Mouse (Mus musculus) forebrain, embryonic 14.5 days (tissue): ENCODE results near the gene Gm28042. TPM values are rescaled to one million over a fixed set of nuclear protein-coding genes. Genes with fewer than 3 reads are reported as not detected.

Experiments
- ATAC-seq: fragments of 200-750 bp; cut with Nextera tagmentation; 2 replicates; pipeline ENCODE4 v1.8.0; 2017; ENCODE audit warnings: mild to moderate bottlenecking, moderate library complexity
- DNase-seq: peaks from one replicate; pipeline ENCODE4 v3.0.0-alpha.2; 2015; ENCODE audit warnings: low spot score
- H3K27ac ChIP-seq: fragments of 300-500 bp; sonication (generic); 2 replicates; pipeline ENCODE4 v1.5.1; 2014; ENCODE audit warnings: low read depth, mild to moderate bottlenecking, control low read depth, low read length, moderate library complexity
- H3K27me3 ChIP-seq: fragments of 300-500 bp; sonication (generic); replicated peaks from 2 replicates; pipeline ENCODE4 v1.6.1; 2014; ENCODE audit warnings: low read length, control low read depth, mixed read lengths; ENCODE audit not compliant: control insufficient read depth, insufficient read depth
- H3K36me3 ChIP-seq: fragments of 300-500 bp; sonication (generic); 2 replicates; pipeline ENCODE4 v1.6.1; 2014; ENCODE audit warnings: low read length, control low read depth; ENCODE audit not compliant: control insufficient read depth, insufficient read depth
- H3K4me1 ChIP-seq: fragments of 300-500 bp; sonication (generic); 2 replicates; pipeline ENCODE4 v1.6.1; 2014; ENCODE audit warnings: antibody characterized with exemption, low read length, control low read depth; ENCODE audit not compliant: control insufficient read depth, insufficient read depth
- H3K4me2 ChIP-seq: fragments of 300-500 bp; sonication (generic); 2 replicates; pipeline ENCODE4 v1.6.1; 2014; ENCODE audit warnings: mild to moderate bottlenecking, control low read depth, low read length
- H3K4me3 ChIP-seq: fragments of 300-500 bp; sonication (generic); 2 replicates; pipeline ENCODE4 v1.5.1; 2014; ENCODE audit warnings: low read depth, low read length, control low read depth
- H3K9ac ChIP-seq: fragments of 300-500 bp; sonication (generic); 2 replicates; pipeline ENCODE4 v1.6.1; 2014; ENCODE audit warnings: mild to moderate bottlenecking, low read length, control low read depth, moderate library complexity
- H3K9me3 ChIP-seq: fragments of 300-500 bp; sonication (generic); replicated peaks from 2 replicates; pipeline ENCODE4 v1.6.1; 2016; ENCODE audit warnings: low read length, control low read depth, mixed read lengths; ENCODE audit not compliant: control insufficient read depth
- WGBS: fragments of 180-500 bp; shearing (Covaris S2); extraction: QIAGEN DNeasy Blood & Tissue Kit; methylation state at CpG from one replicate; pipeline ENCODE4 v1.1.7; 2014; 5-methylcytosine and 5-hydroxymethylcytosine counted together
- polyA plus RNA-seq: library from polyadenylated mRNA; unstranded; fragments of >200 nt; fragmentation: Nextera tagmentation; extraction: Ambion mirVana; gene quantifications from 2 replicates; pipeline ENCODE4 v1.2.1, GENCODE M21; 2014

Gm28042 gene
- polyA plus RNA-seq: 1.9 and 4.2 TPM in 2 replicates

GRCm38 (mm10) chr2:120026984-120027949 lies at the start of gene Gm28042, which contains the start of gene Jmjd7:
Gene Gm28042 (plus strand): TSS chr2:120027493.
Gene Jmjd7 (plus strand): TSS chr2:120027483.
- ATAC-seq (peak; percentile 95), DNase-seq (peak; percentile 92)
- H3K9ac ChIP-seq: peak within 1 kb of the TSS; percentile 73
- peak within 1 kb of the TSS; percentile 79 for H3K4me2 ChIP-seq
- H3K4me3 ChIP-seq: peak within 1 kb of the TSS; percentile 72
- 6% methylated on average over 50 of the region's 50 CpGs for WGBS
- peaks cover 11% of the 10 kb centered on the region for H3K4me1 ChIP-seq
- H3K36me3 ChIP-seq: peaks cover 39% of the 10 kb centered on the region
- no peaks in the 10 kb centered on the region for H3K9me3 ChIP-seq
- peak within 1 kb of the TSS; percentile 85 for H3K27ac ChIP-seq
- no peaks in the 10 kb centered on the region for H3K27me3 ChIP-seq

- WGBS: 82% methylated on average over 7 of the region's 7 CpGs
- no peaks in the 10 kb centered on the region for H3K4me1 ChIP-seq
- H3K9ac ChIP-seq: no peak overlapping the region
- no peak overlapping the region for H3K4me3 ChIP-seq
- peaks cover 11% of the 10 kb centered on the region; the same call in 1 of the 2 replicates for H3K36me3 ChIP-seq
- H3K27me3 ChIP-seq: no peaks in the 10 kb centered on the region
- no peaks in the 10 kb centered on the region for H3K9me3 ChIP-seq
- no peak overlapping the region for H3K27ac ChIP-seq
- DNase-seq (no peak), ATAC-seq (no peak)
- no peak overlapping the region for H3K4me2 ChIP-seq
These were observed 46.8 kb upstream of the Gm28042 start for GRCm38 (mm10) chr2:119980343-119980986.

GRCm38 (mm10) chr2:119981631-119982030 lies 45.7 kb upstream of the Gm28042 start:
- no peak for ATAC-seq
- WGBS: 79% methylated on average over 2 of the region's 2 CpGs
- no peak overlapping the region for H3K27ac ChIP-seq

GRCm38 (mm10) chr2:119985871-119986270 lies 41.4 kb upstream of the Gm28042 start:
- no peak for DNase-seq
- WGBS: 68% methylated on average over 8 of the region's 8 CpGs

More at GRCm38 (mm10) chr2:119981631-119982030, 45.7 kb upstream of the Gm28042 start:
- DNase-seq: no peak
- Histone ChIP-seq H3K4me1 (no peaks in the 10 kb centered on the region), H3K4me3 (no peak overlapping the region), H3K27me3 (no peaks in the 10 kb centered on the region), H3K9ac (no peak overlapping the region), H3K4me2 (no peak overlapping the region), H3K9me3 (no peaks in the 10 kb centered on the region), H3K36me3 (peaks cover 11% of the 10 kb centered on the region; the same call in 1 of the 2 replicates)

GRCm38 (mm10) chr2:119986369-119986768 lies 40.9 kb upstream of the Gm28042 start:
- Histone ChIP-seq H3K4me1 (no peaks in the 10 kb centered on the region), H3K9ac (no peak overlapping the region), H3K4me3 (no peak overlapping the region), H3K27me3 (no peaks in the 10 kb centered on the region), H3K9me3 (no peaks in the 10 kb centered on the region), H3K36me3 (peaks cover 9% of the 10 kb centered on the region; the same call in 1 of the 2 replicates), H3K27ac (no peak overlapping the region), H3K4me2 (no peak overlapping the region)
- 86% methylated on average over 6 of the region's 6 CpGs for WGBS
- DNase-seq (no peak), ATAC-seq (no peak)

More at GRCm38 (mm10) chr2:119985871-119986270, 41.4 kb upstream of the Gm28042 start:
- no peaks in the 10 kb centered on the region for H3K4me1 ChIP-seq
- H3K9ac ChIP-seq: no peak overlapping the region
- H3K27me3 ChIP-seq: no peaks in the 10 kb centered on the region
- no peak overlapping the region for H3K4me2 ChIP-seq
- H3K4me3 ChIP-seq: no peak overlapping the region
- H3K9me3 ChIP-seq: no peaks in the 10 kb centered on the region
- H3K27ac ChIP-seq: no peak overlapping the region
- ATAC-seq: no peak
- H3K36me3 ChIP-seq: peaks cover 11% of the 10 kb centered on the region; the same call in 1 of the 2 replicates

GRCm38 (mm10) chr2:119987441-119987840 lies 39.9 kb upstream of the Gm28042 start:
- Histone ChIP-seq H3K36me3 (no peaks in the 10 kb centered on the region), H3K4me1 (no peaks in the 10 kb centered on the region), H3K9me3 (no peaks in the 10 kb centered on the region), H3K27ac (no peak overlapping the region), H3K9ac (no peak overlapping the region), H3K4me3 (no peak overlapping the region), H3K27me3 (no peaks in the 10 kb centered on the region), H3K4me2 (no peak overlapping the region)
- WGBS: 100% methylated on average over 2 of the region's 2 CpGs
- DNase-seq: no peak
- ATAC-seq: no peak

GRCm38 (mm10) chr2:119988952-119989351 lies 38.3 kb upstream of the Gm28042 start:
- no peaks in the 10 kb centered on the region for H3K4me1 ChIP-seq
- no peak for ATAC-seq
- H3K27ac ChIP-seq: no peak overlapping the region
- H3K9me3 ChIP-seq: no peaks in the 10 kb centered on the region
- H3K36me3 ChIP-seq: no peaks in the 10 kb centered on the region
- 97% methylated on average over 4 of the region's 4 CpGs for WGBS
- no peak overlapping the region for H3K4me2 ChIP-seq
- no peak overlapping the region for H3K4me3 ChIP-seq
- no peaks in the 10 kb centered on the region for H3K27me3 ChIP-seq
- DNase-seq: no peak
- H3K9ac ChIP-seq: no peak overlapping the region

GRCm38 (mm10) chr2:119990881-119991280 lies 36.4 kb upstream of the Gm28042 start:
- no peak for ATAC-seq
- H3K4me1 ChIP-seq: no peaks in the 10 kb centered on the region
- no peaks in the 10 kb centered on the region for H3K27me3 ChIP-seq
- no peak overlapping the region for H3K9ac ChIP-seq
- DNase-seq: no peak
- H3K36me3 ChIP-seq: no peaks in the 10 kb centered on the region
- no peak overlapping the region for H3K4me3 ChIP-seq
- H3K27ac ChIP-seq: no peak overlapping the region
- H3K4me2 ChIP-seq: no peak overlapping the region
- no peaks in the 10 kb centered on the region for H3K9me3 ChIP-seq
- 90% methylated on average over 6 of the region's 6 CpGs for WGBS
